ENCODE assay signal across 8 mouse cellular contexts in the genomic region with DNA sequence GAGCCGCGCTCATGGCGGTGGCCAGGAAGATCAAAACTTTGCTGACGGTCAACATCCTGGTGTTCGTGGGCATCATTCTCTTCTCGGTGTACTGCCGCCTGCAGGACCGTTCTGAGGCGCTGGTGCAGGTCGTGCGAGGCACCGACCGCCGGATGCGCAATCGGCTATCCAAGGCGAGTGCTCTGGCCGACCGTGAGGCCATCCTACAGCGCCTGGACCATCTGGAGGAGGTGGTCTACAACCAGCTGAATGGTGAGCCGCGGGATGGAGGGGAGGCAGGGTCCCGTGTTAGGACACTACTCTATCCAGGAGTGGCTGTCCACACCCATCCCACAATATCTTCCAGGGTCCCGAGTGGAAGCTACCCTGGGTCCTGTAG. TPM values are rescaled to one million over a fixed set of nuclear protein-coding genes. Genes with fewer than 3 reads are reported as not detected.
DNase-seq lines count a peak whose midpoint lies in the region; ATAC-seq lines count a peak whose summit lies in the region.

No protein-coding gene starts in this region.

- DNase-seq in kidney, postnatal 10 days = no peak
- peak; percentile 65 to 71 for DNase-seq in cerebellum, postnatal 10 days
- DNase-seq in midbrain, embryonic 14.5 days = no peak
- no peak for DNase-seq in gastrocnemius, adult 18-20 months (ENCODE audit: low spot score)
- no peak for DNase-seq in adrenal gland, postnatal 25 days

- no peaks in the 10 kb centered on the region for H3K36me3 ChIP-seq in kidney, embryonic 14.5 days (ENCODE audit: control insufficient read depth, insufficient read depth, low read length)
- H3K36me3 ChIP-seq in hindbrain, embryonic 13.5 days = no peaks in the 10 kb centered on the region
- H3K36me3 ChIP-seq in midbrain, embryonic 14.5 days (ENCODE audit: control insufficient read depth, insufficient read depth, low read length) = no peaks in the 10 kb centered on the region

- peaks cover 37% of the 10 kb centered on the region for H3K27me3 ChIP-seq in kidney, embryonic 14.5 days (ENCODE audit: control insufficient read depth, insufficient read depth, low read length)
- peaks cover 68% of the 10 kb centered on the region for H3K27me3 ChIP-seq in hindbrain, embryonic 13.5 days
- H3K27me3 ChIP-seq in midbrain, embryonic 14.5 days (ENCODE audit: control insufficient read depth, insufficient read depth, low read length) = peaks cover 28% of the 10 kb centered on the region

- peak overlapping the region; percentile 69 for H3K4me2 ChIP-seq in kidney, embryonic 14.5 days (replicated peaks; ENCODE audit: low read depth, low read length)
- peak overlapping the region; percentile 74 for H3K4me2 ChIP-seq in hindbrain, embryonic 13.5 days
- H3K4me2 ChIP-seq in midbrain, embryonic 14.5 days (ENCODE audit: low read length) = peak overlapping the region; percentile 63

- no peak overlapping the region; the same call in 1 of the 2 replicates for H3K4me3 ChIP-seq in kidney, embryonic 14.5 days (ENCODE audit: low read length)
- H3K4me3 ChIP-seq in hindbrain, embryonic 13.5 days = peak overlapping the region; percentile 62
- H3K4me3 ChIP-seq in midbrain, embryonic 14.5 days (replicated peaks; ENCODE audit: low read depth, low read length) = peak overlapping the region; percentile 52

- no peak overlapping the region for H3K27ac ChIP-seq in kidney, embryonic 14.5 days (ENCODE audit: low read depth, low read length)
- H3K27ac ChIP-seq in hindbrain, embryonic 13.5 days = peak overlapping the region; percentile 82
- peak overlapping the region; percentile 67; the same call in 1 of the 2 replicates for H3K27ac ChIP-seq in midbrain, embryonic 14.5 days (replicated peaks; ENCODE audit: low read depth, low read length)

- no peaks in the 10 kb centered on the region for H3K9me3 ChIP-seq in kidney, embryonic 14.5 days (ENCODE audit: control insufficient read depth, low read length)
- no peaks in the 10 kb centered on the region for H3K9me3 ChIP-seq in hindbrain, embryonic 13.5 days
- H3K9me3 ChIP-seq in midbrain, embryonic 14.5 days (ENCODE audit: control insufficient read depth, low read length) = no peaks in the 10 kb centered on the region

- H3K4me1 ChIP-seq in kidney, embryonic 14.5 days (ENCODE audit: control insufficient read depth, insufficient read depth, low read length) = no peaks in the 10 kb centered on the region
- H3K4me1 ChIP-seq in hindbrain, embryonic 13.5 days (replicated peaks) = peaks cover 49% of the 10 kb centered on the region
- peaks cover 9% of the 10 kb centered on the region; the same call in 1 of the 2 replicates for H3K4me1 ChIP-seq in midbrain, embryonic 14.5 days (ENCODE audit: control insufficient read depth, insufficient read depth, low read length)

- H3K9ac ChIP-seq in kidney, embryonic 14.5 days (ENCODE audit: low read depth, low read length) = no peak overlapping the region
- H3K9ac ChIP-seq in hindbrain, embryonic 13.5 days = peak overlapping the region; percentile 83
- H3K9ac ChIP-seq in midbrain, embryonic 14.5 days (replicated peaks; ENCODE audit: low read length) = peak overlapping the region; percentile 68

- peak; percentile 28; the same call in 1 of the 2 replicates for ATAC-seq in kidney, embryonic 14.5 days (ENCODE audit: low FRiP score, low TSS enrichment)
- ATAC-seq in hindbrain, embryonic 13.5 days (ENCODE audit: low FRiP score) = peak; percentile 59
- peak; percentile 34; the same call in 1 of the 2 replicates for ATAC-seq in midbrain, embryonic 14.5 days (ENCODE audit: low FRiP score, low TSS enrichment)
- no peak for ATAC-seq in activated CD4-positive, CD25-positive, alpha-beta regulatory T cell, adult 4 months

- WGBS in kidney, embryonic 14.5 days = 3% methylated on average over 20 of the region's 24 CpGs
- WGBS in hindbrain, embryonic 13.5 days = 2% methylated on average over 23 of the region's 24 CpGs
- 2% methylated on average over 24 of the region's 24 CpGs for WGBS in midbrain, embryonic 14.5 days

RNA-seq across cellular contexts. Expression of gene Galnt9, which starts 0.5 kb away (rescaled TPM):
- 0.09 TPM in 1 of 2 replicates, not detected in the other for polyA plus RNA-seq in kidney, embryonic 14.5 days (2014; fragmentation: Nextera tagmentation; extraction: Ambion mirVana)
- 15.5 and 16.1 TPM in 2 replicates for polyA plus RNA-seq in hindbrain, embryonic 13.5 days (2015; fragmentation: Nextera tagmentation; extraction: Ambion mirVana)
- polyA plus RNA-seq in midbrain, embryonic 14.5 days (2014; fragmentation: Nextera tagmentation; extraction: Ambion mirVana) = 19.4 and 23.7 TPM in 2 replicates
- total RNA-seq in gastrocnemius, adult 18-20 months (2021) = not detected
- total RNA-seq in adrenal gland, postnatal 25 days (2021) = 0.09 and 0.33 TPM in 2 replicates
- polyA plus RNA-seq in activated CD4-positive, CD25-positive, alpha-beta regulatory T cell, adult 4 months (2017; shearing (Covaris generic)) = 1 to 10 TPM; 3.1 to 4.0 TPM

Comparison
In these comparisons a context has a peak if more than half of its experiments do, and no peak if none do; other contexts are left out.
1. DNase-seq: peak in cerebellum, postnatal 10 days (2 of 2); none in kidney, postnatal 10 days (single experiment), midbrain, embryonic 14.5 days (single experiment), gastrocnemius, adult 18-20 months (single experiment) and adrenal gland, postnatal 25 days (single experiment).
2. Peak in every context shown above with its lines, with median percentiles within 50 percentile points of each other: H3K4me2 ChIP-seq.